Mouse (Mus musculus) thymus, postnatal 4 days (tissue): ENCODE data around the gene Nr1d1.
"Not testable (repeated sequence)": the region's sequence is repeated elsewhere in the genome, so short reads cannot be mapped to it uniquely, and the experiment has no call there.

Experiments used
- DNase-seq: peaks from one replicate; pipeline ENCODE4 v3.0.0; 2021

Nr1d1 gene

DNA sequence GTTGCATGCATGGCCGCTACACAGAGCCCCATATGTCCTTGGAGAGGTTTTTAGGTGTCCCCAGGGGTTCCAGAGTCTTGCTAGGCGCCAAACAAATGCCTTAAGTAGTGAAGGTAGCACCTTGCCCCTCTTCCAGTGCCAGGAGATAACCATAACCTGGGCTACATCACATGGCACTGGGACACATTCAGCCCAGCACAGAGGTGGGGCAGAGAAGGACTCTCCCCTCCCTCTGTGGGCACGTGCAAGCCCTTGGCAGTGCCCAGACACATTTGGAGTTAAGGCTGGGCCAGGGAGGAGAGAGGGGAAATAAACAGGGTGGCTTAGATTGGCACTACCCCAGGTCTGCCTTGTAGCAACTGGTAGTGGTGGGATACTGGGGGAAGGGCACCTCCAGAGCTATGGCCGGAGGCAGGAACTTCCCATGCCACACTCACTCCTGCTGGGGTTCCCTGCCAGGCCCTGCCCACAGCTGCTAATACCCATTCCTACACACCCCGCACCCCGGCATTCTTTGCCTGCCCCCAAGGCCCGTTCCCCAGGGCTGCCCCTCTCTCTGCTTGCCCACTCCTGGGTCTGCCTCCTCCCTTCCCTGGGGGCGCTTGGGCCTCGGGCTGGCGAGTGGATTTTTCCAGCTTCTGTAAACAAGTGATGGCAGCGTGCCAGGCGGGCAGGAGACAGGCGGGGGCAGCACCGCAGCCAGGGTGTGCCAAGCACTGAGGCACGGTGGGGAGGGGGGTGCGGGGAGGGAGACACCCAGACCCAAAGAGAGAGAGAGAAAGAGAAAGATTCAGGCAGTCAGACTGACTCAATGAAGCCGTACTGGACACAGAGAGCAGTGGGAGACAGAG, 24.6 kb downstream of the Nr1d1 start:
- no peak for DNase-seq

DNA sequence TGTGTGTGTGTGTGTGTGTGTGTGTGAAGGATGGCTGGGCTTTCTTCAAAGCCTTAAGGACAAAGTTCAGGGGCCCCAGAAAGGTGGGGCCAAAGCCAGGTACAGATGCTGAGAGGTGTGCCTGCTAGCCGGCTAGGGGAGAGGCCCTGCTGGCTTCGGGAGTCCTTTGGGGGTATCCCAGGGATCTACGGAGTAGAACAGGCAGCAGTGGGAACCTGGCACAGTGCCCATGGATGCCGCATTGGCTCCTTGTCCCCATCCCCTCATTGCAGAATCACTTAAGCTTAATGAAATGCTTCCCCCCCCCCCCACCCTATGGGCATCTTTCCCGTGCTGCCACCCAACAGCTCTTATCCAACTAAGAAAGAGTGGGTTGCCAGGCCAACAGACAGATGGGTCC, 25.4 kb downstream of the Nr1d1 start:
- no peak for DNase-seq

DNA sequence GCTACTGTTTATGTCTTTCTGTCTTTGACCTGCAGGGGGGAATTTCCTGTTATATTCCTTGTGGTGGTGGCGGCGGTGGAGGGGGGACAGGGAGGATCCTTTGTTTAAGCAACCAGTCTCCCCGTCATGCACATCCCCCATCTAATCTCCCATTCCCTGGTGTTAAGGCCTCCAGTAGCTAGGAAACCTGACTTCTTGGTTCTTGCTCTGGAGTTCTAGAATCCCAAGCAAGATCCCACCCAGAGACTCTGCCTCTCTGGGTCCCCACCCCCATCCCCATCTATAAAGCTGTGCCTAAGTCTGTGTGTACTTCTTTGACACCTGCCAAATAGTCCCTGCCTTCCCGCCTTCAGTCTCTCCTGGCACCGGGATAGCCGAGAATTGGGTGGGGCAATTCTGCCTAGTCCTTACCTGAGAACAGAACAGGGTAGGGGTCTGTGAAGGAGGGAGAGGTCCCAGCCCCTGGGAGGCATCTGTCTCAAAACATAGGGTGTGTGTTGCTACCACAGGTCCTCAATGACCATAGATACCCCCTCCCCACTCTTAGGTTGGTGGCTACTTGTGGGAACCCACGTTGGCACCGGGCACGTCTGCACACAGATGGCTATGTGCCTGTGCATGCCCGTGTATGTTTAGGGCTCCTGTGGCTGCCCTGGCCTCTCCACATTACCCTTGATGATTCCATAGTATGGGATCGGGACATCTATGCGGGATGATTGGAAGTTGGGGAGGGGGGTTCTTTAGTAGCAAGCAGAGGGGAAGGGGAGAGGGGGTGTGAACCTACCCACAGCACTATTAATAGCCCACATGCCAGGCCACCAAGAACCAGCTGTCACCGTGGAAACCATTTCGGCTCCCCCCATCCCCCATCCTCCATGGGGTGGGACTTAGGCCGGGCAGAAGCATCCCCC, 26.4 kb downstream of the Nr1d1 start:
- DNase-seq: no peak

DNA sequence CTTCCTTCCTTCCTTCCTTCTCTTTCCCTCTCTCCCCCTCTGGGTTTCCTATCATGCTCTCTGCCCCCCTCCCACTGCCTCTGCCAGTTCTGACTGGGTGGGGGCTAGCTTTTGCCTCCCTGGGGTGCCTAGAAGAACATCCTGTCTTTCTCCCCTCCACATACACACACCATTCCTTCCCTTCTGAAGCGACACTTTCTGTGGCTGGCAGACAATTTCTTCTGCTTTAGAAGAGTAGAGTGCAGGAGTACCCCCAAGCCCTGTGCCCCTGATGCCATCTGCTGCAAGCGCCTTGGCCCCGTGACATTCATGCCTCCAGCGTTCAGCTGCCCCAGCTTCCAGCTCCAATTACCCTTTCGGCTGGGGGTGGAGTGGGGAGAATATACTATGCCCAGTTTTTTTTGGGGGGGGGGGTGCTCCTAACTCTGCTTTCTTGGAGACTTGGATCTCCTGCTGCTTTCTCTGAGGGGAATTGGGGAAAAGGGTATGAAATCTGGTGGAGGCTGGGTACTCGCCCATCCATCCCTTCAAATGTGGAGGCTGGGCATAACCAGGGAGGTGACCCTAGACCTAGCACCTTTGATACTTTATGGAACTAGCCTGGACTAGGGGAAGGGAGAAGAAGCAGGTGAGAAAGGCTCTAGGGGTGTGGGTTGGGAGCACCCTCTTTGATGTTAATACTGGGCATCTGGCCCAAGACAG, 27.2 kb downstream of the Nr1d1 start:
- peak; percentile 56 for DNase-seq

DNA sequence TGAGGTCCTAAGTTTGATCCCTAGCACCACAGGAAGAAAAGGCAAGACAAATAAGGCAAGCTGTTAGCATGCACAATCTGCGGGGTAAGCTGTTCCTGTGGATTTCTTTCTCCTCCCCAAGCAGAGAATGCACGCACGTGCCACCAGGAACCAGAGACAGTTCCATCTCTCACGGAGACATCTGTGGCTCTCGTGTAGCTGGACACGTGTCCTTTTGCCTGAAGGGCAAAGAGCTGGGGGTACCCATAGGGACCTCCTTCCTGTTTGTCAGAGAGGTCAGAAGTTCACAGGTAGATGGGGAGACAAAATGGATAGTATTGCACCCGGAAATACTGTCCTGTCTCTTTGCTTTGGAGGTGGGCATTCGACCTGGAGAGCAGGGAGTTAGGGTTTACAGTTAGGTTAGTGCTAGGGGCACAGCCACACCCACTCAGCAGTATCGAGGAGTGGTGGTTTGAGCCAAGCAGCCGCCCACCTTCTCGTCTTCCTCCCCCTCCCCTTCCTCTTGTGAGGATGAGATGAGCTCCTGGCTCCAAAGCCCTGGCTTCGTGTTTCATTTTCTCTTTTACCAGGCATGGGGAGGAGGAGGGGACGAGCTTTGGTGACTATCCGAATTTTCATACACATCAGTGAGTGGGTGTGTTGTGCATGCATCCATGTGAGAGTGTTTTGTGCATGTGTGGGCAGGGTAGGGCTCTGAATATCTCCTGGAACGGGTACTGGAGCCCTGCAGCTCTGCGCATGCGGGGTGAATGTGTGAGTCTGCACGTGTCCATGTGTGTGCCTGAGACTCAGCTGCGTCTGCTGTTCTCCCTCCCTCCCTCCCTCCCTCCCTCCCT, 28.1 kb downstream of the Nr1d1 start:
- DNase-seq: peak; percentile 88

DNA sequence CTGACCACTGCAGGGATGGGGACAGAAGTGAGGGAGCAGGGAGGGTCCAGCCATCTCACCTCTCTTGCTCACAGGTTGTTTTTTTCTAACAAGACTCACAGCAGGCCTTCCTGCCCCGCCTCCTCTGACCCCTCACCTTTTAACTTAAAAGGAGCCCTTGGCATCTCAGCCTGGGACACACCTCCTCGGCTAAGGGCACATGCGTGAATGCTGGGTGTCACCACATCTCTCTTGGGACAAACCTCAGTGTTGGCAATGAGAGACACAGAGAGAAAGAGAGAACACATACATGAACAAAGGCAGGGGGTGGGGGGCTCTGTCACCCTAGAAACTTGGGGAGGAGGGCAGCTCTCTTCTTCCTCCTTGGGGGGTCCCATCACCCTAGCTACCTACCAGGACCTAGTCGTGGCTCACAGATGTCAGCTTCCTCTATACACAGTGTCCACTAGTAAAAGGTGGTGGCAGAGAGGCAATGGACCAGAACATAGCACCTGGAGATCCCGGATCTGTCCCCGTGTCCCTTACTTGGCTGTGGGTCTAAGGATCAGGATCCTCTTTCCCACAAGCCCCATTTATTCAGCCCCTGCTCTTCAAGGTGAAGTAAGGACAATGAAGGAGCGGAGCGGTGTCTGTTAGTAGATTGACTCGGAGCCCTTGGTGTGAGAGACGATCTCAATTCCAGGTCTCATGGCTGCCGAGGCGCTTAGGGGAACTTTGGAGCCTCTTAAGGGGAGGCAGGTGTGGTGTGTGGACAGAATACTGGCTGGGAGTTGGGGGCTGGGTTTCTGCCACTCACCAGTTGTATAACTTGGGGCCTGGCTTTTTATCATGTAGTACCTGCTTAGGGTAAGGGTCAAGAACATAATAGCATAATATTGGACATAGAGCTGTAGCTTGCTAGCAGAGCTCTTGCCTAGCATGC, 28.9 kb downstream of the Nr1d1 start:
- no peak for DNase-seq

DNA sequence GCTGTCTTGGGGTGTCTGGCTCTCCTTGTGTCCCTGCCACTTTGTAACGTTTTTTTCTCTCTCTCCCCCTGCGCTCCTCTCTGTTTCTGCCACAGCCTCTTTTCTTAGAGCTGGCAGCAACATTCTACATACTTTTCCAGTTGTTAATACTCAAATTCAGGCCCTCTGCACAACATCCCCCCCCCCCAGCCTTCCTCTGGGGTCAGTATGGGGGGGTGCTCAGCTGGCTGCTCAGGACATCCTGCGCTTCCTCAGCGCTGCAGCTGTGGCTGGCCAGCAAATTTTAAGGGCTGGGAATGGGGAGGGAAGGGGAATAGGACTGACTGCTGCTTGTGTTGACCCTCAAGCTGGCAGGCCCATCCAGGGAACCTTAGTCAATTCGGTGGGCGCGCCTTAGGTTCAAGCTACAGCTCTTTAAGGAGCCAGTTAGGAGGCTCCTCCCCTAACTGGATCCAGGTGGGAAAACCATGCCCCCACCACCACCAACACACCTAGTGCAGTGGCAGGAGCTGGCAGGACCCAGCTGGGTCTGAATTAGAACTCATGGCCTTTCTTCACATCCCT, 30.6 kb downstream of the Nr1d1 start:
- no peak for DNase-seq

DNA sequence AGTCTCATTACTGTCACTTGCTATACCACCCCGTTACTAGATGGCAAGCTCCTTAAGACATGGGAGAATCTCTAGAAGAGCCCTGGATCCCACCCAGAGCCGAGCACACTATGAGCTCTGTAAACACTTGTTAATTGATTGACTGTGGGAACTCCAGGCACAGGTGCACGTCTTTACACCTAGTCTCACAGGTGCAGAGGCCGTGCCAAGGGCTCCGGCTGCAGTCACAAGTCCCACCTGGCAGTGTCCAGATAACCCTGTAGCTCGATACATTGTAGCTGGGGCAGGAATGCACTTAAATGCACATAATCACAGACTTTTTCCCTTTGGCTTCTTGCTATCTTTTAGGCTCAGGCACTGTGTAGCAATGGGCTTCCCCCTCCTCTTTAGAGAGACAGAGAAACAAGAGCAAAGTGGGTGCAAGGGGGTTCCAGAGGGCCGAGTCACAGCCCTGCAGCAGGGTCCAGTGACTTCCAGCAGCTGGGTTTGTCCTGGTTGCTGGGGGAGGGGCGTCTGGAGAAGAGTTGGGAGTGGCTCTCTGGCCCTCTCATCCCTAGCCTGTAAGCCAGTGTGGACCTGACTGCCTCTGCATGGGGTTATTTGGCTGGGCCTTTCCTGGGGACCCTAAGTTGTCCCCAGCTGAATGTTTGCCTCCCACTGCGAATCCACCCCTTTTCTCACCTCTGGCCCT, 31.3 kb downstream of the Nr1d1 start:
- DNase-seq: no peak

DNA sequence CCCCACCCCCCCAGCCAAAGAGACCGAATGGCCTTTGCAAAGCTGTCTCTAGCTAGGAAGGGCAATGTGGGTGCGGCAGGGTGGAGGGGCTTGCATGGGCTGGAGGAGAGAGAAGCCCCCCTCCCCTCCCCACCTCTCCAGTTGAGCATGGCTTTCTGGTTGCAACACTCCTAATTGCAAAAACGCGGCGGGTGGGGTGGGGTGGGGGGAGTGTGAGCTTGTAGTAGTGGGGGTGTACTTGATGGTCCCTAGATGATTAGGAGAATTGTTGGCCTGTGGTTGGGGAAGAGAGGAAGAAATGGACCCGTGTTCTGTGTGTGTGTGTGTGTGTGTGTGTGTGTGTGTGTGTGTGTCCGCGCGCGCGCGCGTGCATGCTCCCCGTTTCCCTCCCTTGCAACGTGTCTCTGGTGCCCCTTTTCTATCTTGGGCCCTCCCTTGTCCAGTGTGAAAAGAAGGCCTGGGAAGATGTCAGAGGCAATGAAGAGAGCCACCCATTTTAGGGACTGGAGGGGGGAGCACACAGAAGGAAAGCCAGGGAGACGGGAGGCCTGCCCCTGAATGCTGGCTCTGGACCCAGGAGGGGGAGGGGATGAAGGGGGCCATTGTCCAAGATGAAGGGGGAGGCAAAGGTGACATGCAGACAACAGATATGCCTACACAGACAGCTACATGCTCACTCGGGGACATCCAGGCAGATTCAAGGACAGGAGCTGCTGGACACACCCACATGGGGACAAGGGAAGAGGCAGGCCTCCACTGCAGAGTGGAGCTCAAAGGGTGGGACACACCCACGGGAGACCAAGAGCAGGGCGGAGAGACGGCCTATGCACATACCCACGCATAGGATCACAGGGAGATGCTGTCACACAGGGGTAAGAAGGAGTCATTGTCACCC, 32.5 kb downstream of the Nr1d1 start:
- DNase-seq: peak; percentile 51

DNA sequence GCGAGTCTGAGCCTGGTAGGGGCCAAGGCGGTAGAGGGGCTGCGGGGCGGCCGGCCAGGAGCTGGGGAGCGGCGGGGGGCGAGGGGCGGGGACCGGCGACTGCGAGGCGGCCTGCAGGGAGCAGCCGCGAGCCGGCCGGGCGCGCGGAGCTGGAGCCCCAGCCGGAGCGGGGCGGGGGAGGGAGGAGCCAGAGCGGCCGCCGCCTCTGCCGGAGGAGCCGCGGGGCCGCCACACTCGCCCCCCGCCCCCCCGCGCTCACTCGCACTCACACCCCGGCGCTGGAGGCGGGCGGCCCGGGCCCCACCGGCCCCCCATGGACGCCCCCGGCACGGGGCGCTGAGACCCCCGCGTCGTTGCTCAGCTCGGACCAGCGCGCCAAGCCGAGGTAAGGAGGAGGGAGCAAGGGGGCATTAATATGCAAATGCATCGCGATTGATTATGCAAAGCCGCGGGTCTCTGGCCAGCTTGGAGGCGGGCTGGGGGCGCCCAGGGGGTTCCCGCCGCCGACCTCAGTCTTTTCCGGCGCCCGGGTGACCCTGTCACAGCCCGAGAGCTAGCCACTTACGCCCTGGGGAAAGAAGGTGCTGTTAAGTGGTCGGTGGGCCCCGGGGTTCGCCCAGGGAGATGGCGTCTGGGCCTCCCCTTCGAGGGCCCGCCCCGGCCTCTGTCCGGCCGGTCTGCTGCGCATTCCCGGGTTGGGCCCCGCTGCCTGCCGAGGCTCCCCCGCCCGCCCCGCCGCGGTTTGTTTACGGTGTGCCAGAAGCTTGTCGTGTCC, 33.3 kb downstream of the Nr1d1 start:
- peak; percentile 91 for DNase-seq

DNA sequence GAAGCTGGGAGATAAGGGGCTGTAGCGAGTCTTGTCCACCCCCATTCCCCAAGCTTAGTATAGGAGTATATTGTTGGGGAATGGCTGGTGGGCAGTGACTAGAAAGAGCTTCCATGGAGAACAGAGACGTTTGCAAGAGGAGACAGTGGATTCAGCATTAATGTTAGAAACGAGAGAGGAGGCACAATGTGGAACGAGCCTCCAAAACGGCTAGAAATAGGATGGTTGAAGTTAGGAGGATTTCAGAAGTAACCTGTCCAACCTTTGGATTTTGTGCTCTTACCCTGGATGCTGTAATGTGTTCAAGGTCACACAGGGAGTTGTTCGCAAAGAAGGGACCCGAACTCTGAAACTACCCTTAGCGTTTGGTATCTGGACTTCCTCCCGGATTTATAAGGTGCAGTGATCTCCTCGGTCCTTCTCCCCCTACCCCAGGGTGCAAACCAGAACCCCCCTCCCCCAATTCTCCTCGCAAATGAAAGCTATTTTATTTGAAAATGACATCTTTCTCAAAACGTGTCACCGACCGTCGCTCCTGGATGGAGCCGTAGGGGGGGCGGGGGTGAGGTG, 34.0 kb downstream of the Nr1d1 start:
- no peak for DNase-seq

DNA sequence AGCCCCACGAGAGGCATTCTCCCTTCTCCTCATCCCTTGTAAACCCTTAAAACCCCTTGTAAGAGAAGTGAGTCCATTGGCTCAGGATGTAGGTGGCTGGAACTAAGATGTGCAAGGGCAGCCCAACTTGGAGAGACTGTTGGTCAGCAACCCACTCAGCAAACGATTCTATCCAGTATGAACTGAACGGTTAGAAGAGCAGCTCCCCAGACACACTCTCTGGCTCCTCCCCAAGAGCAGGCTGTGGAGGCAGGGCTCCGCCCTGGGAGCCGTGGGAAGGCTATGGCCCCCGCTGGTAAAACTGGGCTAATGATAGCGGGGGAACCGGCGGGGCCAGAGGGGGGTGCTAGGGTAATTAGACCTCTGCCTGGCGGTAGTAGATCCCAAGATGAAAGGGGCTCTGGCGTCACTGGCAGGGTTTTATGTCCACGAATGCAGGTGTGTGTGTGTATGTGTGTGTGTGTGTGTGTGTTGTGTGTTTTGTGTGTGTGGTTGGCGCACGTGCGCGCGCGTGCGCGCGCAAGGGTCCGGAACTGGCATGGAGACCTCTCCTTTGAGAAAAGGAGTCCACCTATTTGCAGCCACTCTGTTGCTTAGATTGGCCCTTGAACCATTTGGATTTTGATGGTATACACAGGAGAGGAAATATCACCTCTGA, 34.6 kb downstream of the Nr1d1 start, which contains the start of gene Thra:
Gene Thra (plus strand): TSS at position 246 of the 658 bp plus-strand sequence.
- peak; percentile 55 for DNase-seq

DNA sequence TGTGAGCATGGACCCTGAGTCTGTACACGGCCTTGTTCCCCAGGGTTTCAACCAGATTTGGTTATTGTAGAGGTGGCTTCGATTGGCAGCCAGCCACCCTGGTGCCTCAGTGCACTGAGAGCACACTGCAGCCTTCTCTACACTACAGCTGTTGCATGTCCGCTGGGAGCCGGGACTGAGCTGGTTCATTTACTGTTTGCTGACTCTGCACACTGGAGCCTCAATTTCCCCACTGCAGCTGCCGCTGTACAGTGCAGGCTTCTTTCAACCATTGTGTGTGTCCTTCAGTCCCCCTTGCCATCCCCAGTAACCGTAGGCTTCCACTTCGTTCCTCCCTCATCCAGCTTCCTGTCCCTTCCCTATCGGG, 35.1 kb downstream of the Nr1d1 start:
- peak; percentile 50 for DNase-seq

DNA sequence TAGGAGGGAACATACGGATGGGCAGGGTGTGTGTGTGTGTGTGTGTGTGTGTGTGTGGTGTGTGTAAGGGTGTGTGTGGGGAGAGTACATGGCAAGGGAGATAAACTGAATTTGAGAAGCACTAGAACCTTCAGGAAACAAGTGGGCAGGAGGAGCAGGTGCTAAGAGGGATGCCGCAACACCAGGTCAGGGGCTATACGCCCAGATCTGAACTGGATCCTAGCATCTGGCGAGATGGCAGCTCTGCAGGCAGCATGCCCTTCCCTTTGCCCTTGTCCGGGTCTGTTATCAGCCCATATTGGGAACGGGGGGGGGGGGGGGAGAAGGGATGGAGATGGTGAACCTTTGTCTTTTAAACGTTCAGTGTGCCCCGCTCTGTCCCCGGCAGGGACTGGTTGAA, 36.2 kb downstream of the Nr1d1 start:
- DNase-seq: no peak

DNA sequence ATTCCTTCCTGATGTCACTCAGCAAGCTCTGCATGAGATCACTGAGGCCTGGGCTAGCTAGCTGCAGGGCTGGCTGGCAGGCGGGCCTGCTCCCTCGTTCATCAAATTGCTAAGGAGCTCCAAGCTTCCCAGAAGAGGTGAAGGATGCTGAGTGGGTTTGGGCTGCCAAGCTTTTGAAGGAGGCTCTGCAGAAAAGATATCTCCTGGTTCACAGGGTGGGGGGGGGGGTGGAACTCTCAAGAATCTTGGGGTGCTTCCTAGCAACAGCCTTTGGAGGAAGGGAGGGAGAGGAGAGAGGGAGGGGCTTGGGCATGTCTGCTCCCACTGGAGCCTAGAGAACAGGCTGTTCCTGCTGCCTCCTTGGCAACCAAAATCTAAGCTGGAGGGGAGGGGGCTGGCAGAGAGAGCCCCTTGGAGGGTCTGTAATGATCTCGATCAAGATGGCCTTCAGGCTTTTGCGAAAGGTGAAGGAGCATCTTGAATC, 36.7 kb downstream of the Nr1d1 start:
- DNase-seq: no peak

DNA sequence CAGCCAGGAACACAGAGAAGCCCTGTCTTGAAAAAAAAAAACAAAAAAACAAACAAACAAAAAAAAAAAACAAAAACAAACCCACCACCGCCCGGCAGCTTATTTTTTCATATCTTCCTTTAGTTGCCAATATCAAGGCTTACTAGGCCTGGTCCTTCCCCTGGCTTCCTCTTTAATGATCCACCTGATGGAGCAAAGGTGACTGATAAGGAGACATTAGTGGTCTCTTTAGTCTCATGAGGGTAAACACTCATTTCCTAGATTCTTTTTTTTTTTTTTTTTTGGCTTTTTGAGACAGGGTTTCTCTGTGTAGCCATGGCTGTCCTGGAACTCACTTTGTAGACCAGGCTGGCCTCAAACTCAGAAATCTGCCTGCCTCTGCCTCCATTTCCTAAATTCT, 37.9 kb downstream of the Nr1d1 start:
- DNase-seq: not testable (repeated sequence)

DNA sequence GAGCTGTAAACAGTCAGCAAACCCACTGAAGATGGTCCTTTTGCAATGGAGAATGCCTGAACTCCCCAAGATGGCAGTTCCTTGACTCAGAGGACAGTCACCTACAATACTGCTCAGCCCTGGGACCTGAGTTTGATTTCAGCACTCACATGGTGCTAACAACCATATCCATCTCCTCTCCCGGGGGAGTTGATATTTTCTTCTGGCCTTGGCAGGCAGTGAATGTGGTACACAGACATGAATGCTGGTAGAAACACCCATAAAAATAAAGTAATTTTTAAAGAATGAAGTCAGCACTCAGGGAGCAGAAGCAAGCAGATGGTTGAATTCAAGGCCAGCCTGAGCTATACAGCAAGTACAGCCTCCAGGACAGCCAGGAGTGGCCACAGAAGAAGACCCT, 39.0 kb downstream of the Nr1d1 start:
- DNase-seq: no peak
